Mouse (Mus musculus) monocyte, adult 5-6 weeks (primary cell): Measurements from ENCODE around the gene Ssh2. TPM values are rescaled to one million over a fixed set of nuclear protein-coding genes. Genes with fewer than 3 reads are reported as not detected.

Experiments
- ATAC-seq: fragments of 153-309, 156-312 bp; replicated peaks from 2 replicates; pipeline ENCODE4 v1.8.0; 2017; ENCODE audit warnings: mild to moderate bottlenecking; ENCODE audit not compliant: low TSS enrichment, insufficient number of reproducible peaks, severe bottlenecking, poor library complexity, low FRiP score
- total RNA-seq: library from RNA; stranded (forward); fragments of 200-1000, 200-491, 200-594 nt; gene quantifications from 3 replicates; pipeline ENCODE4 v1.2.3, GENCODE M21; 2017

The Ssh2 gene
- total RNA-seq, 1 experiment from 2014 or later = 254 TPM

DNA sequence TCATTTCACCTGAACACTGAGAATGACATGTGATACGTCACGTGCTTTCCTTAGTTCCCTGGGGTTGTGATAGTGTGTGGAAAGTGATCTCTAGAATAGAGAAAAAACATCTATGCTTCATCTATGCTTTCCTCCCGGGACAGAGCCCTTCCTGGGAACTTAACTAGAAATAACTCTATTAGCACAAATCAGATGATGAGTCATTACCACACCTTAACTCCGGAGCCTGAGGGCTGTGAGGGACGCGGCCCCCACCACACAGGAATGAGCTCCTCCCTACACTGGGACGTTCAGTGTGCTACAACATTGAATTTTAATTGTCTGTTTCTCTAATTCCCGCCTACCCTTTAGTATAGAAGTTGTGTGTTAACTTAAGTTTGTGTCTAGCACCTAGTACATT lies 224.9 kb downstream of the Ssh2 start:
- ATAC-seq = no peak

DNA sequence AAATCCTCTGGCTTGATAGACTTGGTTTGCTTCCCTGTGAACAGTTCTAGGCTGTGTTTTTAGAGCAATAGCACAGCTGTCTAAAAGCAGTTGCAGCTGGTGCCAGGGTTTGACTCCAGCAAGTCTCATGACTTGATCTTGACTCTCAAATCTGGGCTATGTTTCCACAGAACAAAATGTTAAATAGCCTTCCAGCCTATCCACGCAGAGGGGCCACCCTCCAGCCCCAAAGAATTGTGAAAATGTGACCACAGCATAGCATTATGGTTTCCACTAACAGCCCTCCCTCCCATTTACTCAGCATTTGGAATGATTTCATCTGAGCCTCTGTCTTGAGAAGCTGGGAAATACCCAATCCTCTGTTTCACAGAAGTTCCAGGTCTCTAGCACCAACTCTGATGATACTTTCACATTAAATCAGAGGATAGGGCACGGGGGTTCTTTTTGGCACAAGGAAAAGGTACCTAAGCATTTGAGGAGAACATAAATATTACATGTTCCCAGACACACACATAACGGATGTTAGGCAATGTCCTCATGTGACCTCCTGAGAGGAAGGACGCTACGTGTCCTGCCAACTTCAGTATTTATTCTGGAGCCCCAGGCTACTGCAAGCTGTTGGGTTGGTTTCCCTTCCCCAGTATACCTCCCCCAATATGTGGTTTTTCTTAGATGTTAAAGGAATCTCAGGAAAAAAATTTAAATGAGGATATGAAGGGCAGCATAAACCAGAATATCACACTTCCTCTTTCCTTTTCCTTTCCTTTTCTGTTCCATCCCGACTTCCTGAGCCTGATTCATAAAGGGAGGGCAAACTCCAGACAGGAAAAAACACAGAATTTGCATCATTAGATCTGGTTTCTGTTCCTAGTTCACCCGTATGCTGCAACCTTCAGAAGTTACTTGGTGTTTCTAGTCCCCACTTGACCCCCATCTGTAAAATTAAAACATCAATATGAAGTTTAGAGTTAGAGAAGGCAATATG lies 226.4 kb downstream of the Ssh2 start:
- ATAC-seq = peak; percentile 62

- no peak for ATAC-seq
Observed at GRCm38 (mm10) chr11:77444939-77445338, 228.9 kb downstream of the Ssh2 start.

- peak; percentile 43 for ATAC-seq
Observed at GRCm38 (mm10) chr11:77446628-77447041, 230.5 kb downstream of the Ssh2 start.

DNA sequence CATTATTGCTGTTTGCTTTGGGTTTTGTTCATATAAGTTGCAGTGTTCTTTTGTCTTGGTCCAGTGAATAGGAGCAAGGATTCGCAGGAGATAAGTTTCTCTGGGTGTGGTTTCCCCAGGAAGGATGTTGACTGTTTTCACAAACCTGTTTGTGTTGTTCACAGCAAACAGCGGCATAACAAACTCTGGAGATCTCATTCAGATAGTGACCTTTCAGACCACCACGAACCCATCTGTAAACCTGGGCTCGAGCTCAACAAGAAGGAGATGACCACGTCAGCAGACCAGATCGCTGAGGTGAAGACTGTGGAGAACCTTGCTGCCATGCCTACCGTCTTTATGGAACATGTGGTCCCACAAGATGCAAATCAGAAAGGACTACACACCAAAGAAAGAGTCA lies 233.1 kb downstream of the Ssh2 start:
- ATAC-seq = no peak

- ATAC-seq = no peak
Observed at GRCm38 (mm10) chr11:77451670-77452069, 235.6 kb downstream of the Ssh2 start.

DNA sequence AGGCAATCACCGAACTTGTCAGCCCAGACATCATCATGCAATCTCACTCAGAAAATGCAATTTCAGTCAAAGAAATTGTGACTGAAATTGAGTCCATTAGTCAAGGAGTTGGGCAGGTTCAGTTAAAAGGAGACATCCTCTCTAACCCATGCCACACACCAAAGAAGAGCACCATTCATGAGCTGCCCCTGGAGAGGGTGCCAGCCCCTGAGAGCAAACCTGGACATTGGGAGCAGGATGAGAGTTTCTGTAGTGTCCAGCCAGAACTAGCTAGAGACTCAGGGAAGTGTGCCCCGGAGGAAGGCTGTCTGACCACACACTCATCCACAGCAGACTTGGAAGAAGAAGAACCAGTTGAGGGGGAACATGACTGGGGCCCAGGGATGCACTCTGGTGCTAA lies 237.3 kb downstream of the Ssh2 start:
- no peak for ATAC-seq

GRCm38 (mm10) chr11:77455770-77456510 lies 239.9 kb downstream of the Ssh2 start:
- no peak for ATAC-seq

DNA sequence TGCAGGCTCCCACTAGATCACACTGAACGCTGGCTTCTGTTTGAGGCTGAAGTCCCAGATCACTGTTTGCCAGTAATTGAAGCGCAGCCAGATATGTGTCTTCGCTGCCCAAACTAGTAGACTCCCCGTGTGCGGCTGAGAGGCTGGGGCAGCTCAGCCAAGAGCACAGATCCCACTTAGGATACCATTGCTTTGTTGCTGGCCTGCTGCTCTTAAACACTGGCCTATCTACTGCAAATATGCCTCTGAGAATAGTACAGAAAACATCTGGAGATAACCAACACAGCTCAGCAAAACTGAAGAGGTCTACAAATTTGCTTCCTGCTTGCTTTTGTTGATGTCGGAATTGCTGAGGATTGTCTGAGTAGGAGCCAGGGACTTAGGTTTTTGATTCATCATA lies 240.8 kb downstream of the Ssh2 start:
- ATAC-seq = no peak

- ATAC-seq = no peak
Observed at GRCm38 (mm10) chr11:77461856-77462255, 245.8 kb downstream of the Ssh2 start.

DNA sequence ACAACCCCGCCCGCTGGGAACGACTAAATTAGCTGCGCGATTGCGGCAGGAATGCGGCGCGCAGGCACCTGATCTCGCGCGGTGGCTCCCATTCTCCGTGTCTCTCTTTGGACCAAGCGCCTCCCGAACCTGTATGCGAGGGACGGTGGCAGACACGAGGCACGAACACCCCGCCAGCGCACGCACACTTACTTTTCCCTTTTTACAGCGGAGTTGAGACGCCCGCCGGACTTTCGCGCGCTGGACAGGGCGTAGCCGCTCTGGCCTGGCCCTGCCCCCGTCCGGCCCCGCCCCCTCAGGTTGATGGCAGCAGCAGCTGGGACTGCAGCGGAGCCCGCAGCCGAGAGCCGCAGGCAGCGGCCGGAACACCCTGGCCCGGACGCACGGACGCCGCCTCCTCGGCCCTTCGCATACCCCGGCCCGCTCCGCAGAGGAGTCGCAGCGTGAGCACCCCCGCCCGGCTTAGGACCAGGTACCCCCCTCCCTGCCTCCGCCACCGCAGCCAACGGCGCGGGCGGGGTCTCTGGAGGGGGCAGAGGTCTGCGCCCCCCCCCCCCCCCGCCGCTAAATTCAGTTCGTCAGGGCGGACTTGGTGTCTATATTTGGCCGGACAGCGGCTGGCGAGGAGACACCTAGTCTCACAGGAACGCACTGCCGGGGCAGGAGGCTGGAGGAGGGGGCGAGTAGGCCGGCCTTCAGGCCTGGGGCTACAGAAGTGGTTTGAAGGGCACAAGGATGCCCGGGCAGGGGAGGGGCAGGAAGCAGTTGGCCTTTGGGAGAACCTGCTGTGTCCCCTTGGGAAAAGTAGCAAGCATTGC lies 246.4 kb downstream of the Ssh2 start, which contains the start of gene Coro6:
Coro6 (plus strand) TSS at position 129 of the 818 bp plus-strand sequence.
- ATAC-seq = 0 out of 2 replicates have a peak, but pooled peaks have one; percentile 4

DNA sequence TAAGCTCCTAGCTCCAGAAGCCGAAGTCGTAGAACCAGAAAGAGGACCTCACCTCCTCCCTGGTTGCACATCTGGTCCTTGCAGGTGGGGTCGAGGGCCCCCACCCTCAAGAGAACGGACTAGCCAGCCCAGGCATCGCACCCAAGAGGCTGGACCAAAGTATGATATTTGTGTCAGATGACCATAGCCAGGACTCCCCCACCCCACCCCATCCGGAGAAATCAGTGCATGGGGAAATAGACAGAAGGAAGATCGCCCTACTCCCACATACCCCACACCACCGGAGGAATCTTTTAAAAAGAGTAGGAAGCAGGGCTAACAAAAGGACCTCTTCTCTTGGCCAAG lies 247.0 kb downstream of the Ssh2 start:
- no peak for ATAC-seq

DNA sequence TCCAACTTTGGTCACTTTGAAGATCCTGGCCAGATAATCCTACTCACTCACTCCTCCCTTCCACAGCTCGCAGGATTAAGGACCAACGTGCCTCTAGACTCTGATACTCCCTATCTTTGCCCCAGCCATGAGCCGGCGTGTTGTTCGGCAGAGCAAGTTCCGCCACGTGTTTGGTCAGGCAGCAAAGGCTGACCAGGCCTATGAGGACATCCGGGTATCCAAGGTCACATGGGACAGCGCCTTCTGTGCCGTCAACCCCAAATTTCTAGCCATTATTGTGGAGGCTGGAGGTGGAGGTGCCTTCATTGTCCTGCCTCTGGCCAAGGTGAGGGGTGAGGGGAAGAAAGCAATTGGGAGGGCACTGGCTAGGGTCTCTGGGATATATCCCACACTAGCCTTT lies 247.7 kb downstream of the Ssh2 start:
- no peak for ATAC-seq

- no peak for ATAC-seq
Observed at GRCm38 (mm10) chr11:77464684-77465083, 248.6 kb downstream of the Ssh2 start.

- ATAC-seq = no peak
Observed at GRCm38 (mm10) chr11:77465111-77465510, 249.0 kb downstream of the Ssh2 start.

- no peak for ATAC-seq
Observed at GRCm38 (mm10) chr11:77466544-77466943, 250.5 kb downstream of the Ssh2 start.

- ATAC-seq = peak; percentile 33; the same call in 1 of the 2 replicates
Observed at GRCm38 (mm10) chr11:77467157-77467556, 251.1 kb downstream of the Ssh2 start.

- ATAC-seq = peak; percentile 64
Observed at GRCm38 (mm10) chr11:77467784-77468183, 251.7 kb downstream of the Ssh2 start.

DNA sequence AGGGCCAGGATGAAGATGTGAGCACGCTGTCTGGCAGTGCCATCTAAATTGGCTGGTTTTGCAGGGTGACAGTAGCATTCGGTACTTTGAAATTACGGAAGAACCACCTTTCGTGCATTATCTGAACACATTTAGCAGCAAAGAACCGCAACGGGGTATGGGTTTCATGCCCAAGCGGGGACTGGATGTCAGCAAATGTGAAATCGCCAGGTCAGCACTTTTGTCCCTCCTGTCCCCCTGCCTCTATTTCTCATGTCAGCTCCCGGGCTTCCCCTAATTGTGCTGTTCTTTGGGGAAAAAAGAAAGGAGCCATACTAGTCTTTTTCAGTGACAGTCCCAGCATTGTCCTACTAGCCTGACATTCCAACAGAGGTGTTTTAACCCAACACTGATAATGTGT lies 252.3 kb downstream of the Ssh2 start:
- no peak for ATAC-seq
